Mouse (Mus musculus): Measurements from ENCODE around the gene B3gnt2. TPM values are rescaled to one million over a fixed set of nuclear protein-coding genes. Genes with fewer than 3 reads are reported as not detected.

Gene B3gnt2
- polyA plus RNA-seq, 1 experiment from 2014 or later = 8.4 TPM

GRCm38 (mm10) chr11:22774821-22775220 lies 85.9 kb downstream of the B3gnt2 start:
- Histone ChIP-seq H3K9ac (ENCODE audit: low read length) (no peak overlapping the region), H3K4me2 (ENCODE audit: low read length) (no peak overlapping the region), H3K9me3 (ENCODE audit: control insufficient read depth, low read length) (no peaks in the 10 kb centered on the region), H3K27ac (ENCODE audit: low read depth) (no peak overlapping the region), H3K36me3 (ENCODE audit: control insufficient read depth, insufficient read depth, low read length) (no peaks in the 10 kb centered on the region), H3K27me3 (replicated peaks; ENCODE audit: control insufficient read depth, insufficient read depth, low read length) (no peaks in the 10 kb centered on the region), H3K4me1 (replicated peaks; ENCODE audit: control insufficient read depth, insufficient read depth, low read length) (no peaks in the 10 kb centered on the region), H3K4me3 (ENCODE audit: low read depth, low read length) (no peak overlapping the region)
- ATAC-seq (replicated peaks; ENCODE audit: low FRiP score, low TSS enrichment, low read depth) (no peak), DNase-seq (ENCODE audit: low spot score) (no peak)
- WGBS = 88% methylated on average over 2 of the region's 2 CpGs

GRCm38 (mm10) chr11:22766238-22766637 lies 94.5 kb downstream of the B3gnt2 start:
- ATAC-seq (replicated peaks; ENCODE audit: low FRiP score, low TSS enrichment, low read depth) (no peak), DNase-seq (ENCODE audit: low spot score) (no peak)
- H3K4me1 ChIP-seq (replicated peaks; ENCODE audit: control insufficient read depth, insufficient read depth, low read length) = no peaks in the 10 kb centered on the region
- no peaks in the 10 kb centered on the region for H3K9me3 ChIP-seq (ENCODE audit: control insufficient read depth, low read length)
- H3K27me3 ChIP-seq (replicated peaks; ENCODE audit: control insufficient read depth, insufficient read depth, low read length) = no peaks in the 10 kb centered on the region
- H3K4me2 ChIP-seq (ENCODE audit: low read length) = no peak overlapping the region
- no peak overlapping the region for H3K4me3 ChIP-seq (ENCODE audit: low read depth, low read length)
- no peak overlapping the region for H3K9ac ChIP-seq (ENCODE audit: low read length)
- 71% methylated on average over 2 of the region's 2 CpGs for WGBS
- H3K36me3 ChIP-seq (ENCODE audit: control insufficient read depth, insufficient read depth, low read length) = no peaks in the 10 kb centered on the region
- no peak overlapping the region for H3K27ac ChIP-seq (ENCODE audit: low read depth)

GRCm38 (mm10) chr11:22765425-22765824 lies 95.3 kb downstream of the B3gnt2 start:
- Histone ChIP-seq H3K36me3 (ENCODE audit: control insufficient read depth, insufficient read depth, low read length) (no peaks in the 10 kb centered on the region), H3K27me3 (replicated peaks; ENCODE audit: control insufficient read depth, insufficient read depth, low read length) (no peaks in the 10 kb centered on the region), H3K4me2 (ENCODE audit: low read length) (no peak overlapping the region), H3K9ac (ENCODE audit: low read length) (no peak overlapping the region), H3K27ac (ENCODE audit: low read depth) (no peak overlapping the region), H3K4me1 (replicated peaks; ENCODE audit: control insufficient read depth, insufficient read depth, low read length) (no peaks in the 10 kb centered on the region), H3K4me3 (ENCODE audit: low read depth, low read length) (no peak overlapping the region), H3K9me3 (ENCODE audit: control insufficient read depth, low read length) (no peaks in the 10 kb centered on the region)
- DNase-seq (ENCODE audit: low spot score) (no peak), ATAC-seq (replicated peaks; ENCODE audit: low FRiP score, low TSS enrichment, low read depth) (no peak)
- 80% methylated on average over 4 of the region's 4 CpGs for WGBS

GRCm38 (mm10) chr11:22763556-22764295 lies 97.0 kb downstream of the B3gnt2 start:
- H3K27me3 ChIP-seq (replicated peaks; ENCODE audit: control insufficient read depth, insufficient read depth, low read length) = no peaks in the 10 kb centered on the region
- H3K4me1 ChIP-seq (replicated peaks; ENCODE audit: control insufficient read depth, insufficient read depth, low read length) = no peaks in the 10 kb centered on the region
- H3K4me3 ChIP-seq (ENCODE audit: low read depth, low read length) = no peak overlapping the region
- ATAC-seq (replicated peaks; ENCODE audit: low FRiP score, low TSS enrichment, low read depth) (no peak), DNase-seq (ENCODE audit: low spot score) (no peak)
- H3K9ac ChIP-seq (ENCODE audit: low read length) = no peak overlapping the region
- H3K27ac ChIP-seq (ENCODE audit: low read depth) = no peak overlapping the region
- no peak overlapping the region for H3K4me2 ChIP-seq (ENCODE audit: low read length)
- no peaks in the 10 kb centered on the region for H3K36me3 ChIP-seq (ENCODE audit: control insufficient read depth, insufficient read depth, low read length)
- no peaks in the 10 kb centered on the region for H3K9me3 ChIP-seq (ENCODE audit: control insufficient read depth, low read length)
- 70% methylated on average over 4 of the region's 4 CpGs for WGBS

GRCm38 (mm10) chr11:22763055-22763454 lies 97.7 kb downstream of the B3gnt2 start:
- DNase-seq (ENCODE audit: low spot score) = no peak

GRCm38 (mm10) chr11:22762236-22762927 lies 98.4 kb downstream of the B3gnt2 start:
- WGBS = 89% methylated on average over 18 of the region's 18 CpGs
- Histone ChIP-seq H3K4me2 (ENCODE audit: low read length) (no peak overlapping the region), H3K27ac (ENCODE audit: low read depth) (no peak overlapping the region), H3K27me3 (replicated peaks; ENCODE audit: control insufficient read depth, insufficient read depth, low read length) (no peaks in the 10 kb centered on the region), H3K4me1 (replicated peaks; ENCODE audit: control insufficient read depth, insufficient read depth, low read length) (no peaks in the 10 kb centered on the region), H3K36me3 (ENCODE audit: control insufficient read depth, insufficient read depth, low read length) (no peaks in the 10 kb centered on the region), H3K9ac (ENCODE audit: low read length) (no peak overlapping the region), H3K4me3 (ENCODE audit: low read depth, low read length) (no peak overlapping the region), H3K9me3 (ENCODE audit: control insufficient read depth, low read length) (no peaks in the 10 kb centered on the region)
- no peak for ATAC-seq (replicated peaks; ENCODE audit: low FRiP score, low TSS enrichment, low read depth)
- DNase-seq (ENCODE audit: low spot score) = no peak

More at GRCm38 (mm10) chr11:22763055-22763454, 97.7 kb downstream of the B3gnt2 start:
- 71% methylated on average over 1 of the region's 1 CpGs for WGBS
- no peaks in the 10 kb centered on the region for H3K36me3 ChIP-seq (ENCODE audit: control insufficient read depth, insufficient read depth, low read length)
- H3K4me1 ChIP-seq (replicated peaks; ENCODE audit: control insufficient read depth, insufficient read depth, low read length) = no peaks in the 10 kb centered on the region
- no peak overlapping the region for H3K4me2 ChIP-seq (ENCODE audit: low read length)
- no peak overlapping the region for H3K4me3 ChIP-seq (ENCODE audit: low read depth, low read length)
- H3K27me3 ChIP-seq (replicated peaks; ENCODE audit: control insufficient read depth, insufficient read depth, low read length) = no peaks in the 10 kb centered on the region
- H3K9ac ChIP-seq (ENCODE audit: low read length) = no peak overlapping the region
- no peaks in the 10 kb centered on the region for H3K9me3 ChIP-seq (ENCODE audit: control insufficient read depth, low read length)
- no peak overlapping the region for H3K27ac ChIP-seq (ENCODE audit: low read depth)
- ATAC-seq (replicated peaks; ENCODE audit: low FRiP score, low TSS enrichment, low read depth) = no peak

GRCm38 (mm10) chr11:22759783-22760182 lies 101.0 kb downstream of the B3gnt2 start:
- 86% methylated on average over 2 of the region's 4 CpGs for WGBS
- Histone ChIP-seq H3K27me3 (replicated peaks; ENCODE audit: control insufficient read depth, insufficient read depth, low read length) (no peaks in the 10 kb centered on the region), H3K27ac (ENCODE audit: low read depth) (no peak overlapping the region), H3K4me2 (ENCODE audit: low read length) (no peak overlapping the region), H3K9ac (ENCODE audit: low read length) (no peak overlapping the region), H3K9me3 (ENCODE audit: control insufficient read depth, low read length) (no peaks in the 10 kb centered on the region), H3K4me1 (replicated peaks; ENCODE audit: control insufficient read depth, insufficient read depth, low read length) (no peaks in the 10 kb centered on the region), H3K4me3 (ENCODE audit: low read depth, low read length) (no peak overlapping the region), H3K36me3 (ENCODE audit: control insufficient read depth, insufficient read depth, low read length) (no peaks in the 10 kb centered on the region)
- ATAC-seq (replicated peaks; ENCODE audit: low FRiP score, low TSS enrichment, low read depth) = no peak
- DNase-seq (ENCODE audit: low spot score) = no peak

- H3K9ac ChIP-seq (ENCODE audit: low read length) = no peak overlapping the region
- no peak overlapping the region for H3K4me2 ChIP-seq (ENCODE audit: low read length)
- no peak for DNase-seq (ENCODE audit: low spot score)
- H3K27ac ChIP-seq (ENCODE audit: low read depth) = no peak overlapping the region
- H3K9me3 ChIP-seq (ENCODE audit: control insufficient read depth, low read length) = no peaks in the 10 kb centered on the region
- 83% methylated on average over 3 of the region's 3 CpGs for WGBS
- ATAC-seq (replicated peaks; ENCODE audit: low FRiP score, low TSS enrichment, low read depth) = no peak
- no peak overlapping the region for H3K4me3 ChIP-seq (ENCODE audit: low read depth, low read length)
- no peaks in the 10 kb centered on the region for H3K36me3 ChIP-seq (ENCODE audit: control insufficient read depth, insufficient read depth, low read length)
- no peaks in the 10 kb centered on the region for H3K27me3 ChIP-seq (replicated peaks; ENCODE audit: control insufficient read depth, insufficient read depth, low read length)
- no peaks in the 10 kb centered on the region for H3K4me1 ChIP-seq (replicated peaks; ENCODE audit: control insufficient read depth, insufficient read depth, low read length)
These were observed 104.4 kb downstream of the B3gnt2 start for GRCm38 (mm10) chr11:22756168-22756980.
